Mouse (Mus musculus) liver, embryonic 15.5 days (tissue): Measurements from ENCODE around the gene Rbms3. TPM values are rescaled to one million over a fixed set of nuclear protein-coding genes. Genes with fewer than 3 reads are reported as not detected.

Source experiments
- ATAC-seq: fragments of 200-750 bp; cut with Nextera tagmentation; 2 replicates; pipeline ENCODE4 v1.8.0; 2017; ENCODE audit warnings: moderate number of reproducible peaks, mild to moderate bottlenecking, moderate library complexity; ENCODE audit not compliant: insufficient read depth
- H3K27ac ChIP-seq: fragments of 300-500 bp; sonication (generic); replicated peaks from 2 replicates; pipeline ENCODE4 v1.5.1; 2015; ENCODE audit warnings: mild to moderate bottlenecking, inconsistent platforms
- H3K27me3 ChIP-seq: fragments of 300-500 bp; sonication (generic); 2 replicates; pipeline ENCODE4 v1.6.1; 2015; ENCODE audit warnings: mild to moderate bottlenecking, inconsistent platforms
- H3K36me3 ChIP-seq: fragments of 300-500 bp; sonication (generic); replicated peaks from 2 replicates; pipeline ENCODE4 v1.6.1; 2015; ENCODE audit warnings: moderate library complexity, mild to moderate bottlenecking, inconsistent platforms
- H3K4me1 ChIP-seq: fragments of 300-500 bp; sonication (generic); replicated peaks from 2 replicates; pipeline ENCODE4 v1.6.1; 2015; ENCODE audit warnings: inconsistent platforms
- H3K4me2 ChIP-seq: fragments of 300-500 bp; sonication (generic); 2 replicates; pipeline ENCODE4 v1.6.1; 2015; ENCODE audit warnings: moderate library complexity, mild to moderate bottlenecking, inconsistent platforms
- H3K4me3 ChIP-seq: fragments of 300-500 bp; sonication (generic); replicated peaks from 2 replicates; pipeline ENCODE4 v1.5.1; 2015; ENCODE audit warnings: mild to moderate bottlenecking, inconsistent platforms
- H3K9ac ChIP-seq: fragments of 300-500 bp; sonication (generic); 2 replicates; pipeline ENCODE4 v1.6.1; 2015; ENCODE audit warnings: moderate library complexity, mild to moderate bottlenecking, inconsistent platforms
- H3K9me3 ChIP-seq: fragments of 300-500 bp; sonication (generic); replicated peaks from 2 replicates; pipeline ENCODE4 v1.6.1; 2016; ENCODE audit warnings: inconsistent platforms
- WGBS: fragments of 180-500 bp; shearing (Covaris S2); methylation state at CpG from one replicate; pipeline ENCODE4 v1.1.7; 2015; ENCODE audit warnings: mixed read lengths; ENCODE audit not compliant: insufficient replicate concordance; 5-methylcytosine and 5-hydroxymethylcytosine counted together
- polyA plus RNA-seq: library from polyadenylated mRNA; unstranded; fragments of >200 nt; fragmentation: Nextera tagmentation; extraction: Ambion mirVana; gene quantifications from 2 replicates; pipeline ENCODE4 v1.2.1, GENCODE M21; 2015

The Rbms3 gene
- polyA plus RNA-seq, 1 experiment from 2014 or later: 3.0 TPM

- no peaks in the 10 kb centered on the region for H3K9me3 ChIP-seq
- H3K9ac ChIP-seq: peak overlapping the region; percentile 18; the same call in 1 of the 2 replicates
- no peak for ATAC-seq
- peak overlapping the region; percentile 43 for H3K4me3 ChIP-seq
- H3K27me3 ChIP-seq: peaks cover 3% of the 10 kb centered on the region; the same call in 1 of the 2 replicates
- WGBS: under 1% methylated on average over 29 of the region's 29 CpGs
- no peaks in the 10 kb centered on the region for H3K36me3 ChIP-seq
- peak overlapping the region; percentile 54 for H3K4me2 ChIP-seq
- H3K27ac ChIP-seq: no peak overlapping the region
- no peaks in the 10 kb centered on the region; the same call in 1 of the 2 replicates for H3K4me1 ChIP-seq
Measured at GRCm38 (mm10) chr9:117251521-117252368, 378.0 kb downstream of the Rbms3 start.

- Histone ChIP-seq H3K9ac (no peak overlapping the region), H3K36me3 (no peaks in the 10 kb centered on the region), H3K4me2 (peak overlapping the region; percentile 54; the same call in 1 of the 2 replicates), H3K4me3 (peak overlapping the region; percentile 43; the same call in 1 of the 2 replicates), H3K9me3 (no peaks in the 10 kb centered on the region), H3K27me3 (peaks cover 3% of the 10 kb centered on the region; the same call in 1 of the 2 replicates), H3K4me1 (no peaks in the 10 kb centered on the region; the same call in 1 of the 2 replicates), H3K27ac (no peak overlapping the region)
- WGBS: 24% methylated on average over 2 of the region's 2 CpGs
- ATAC-seq: no peak
Measured at GRCm38 (mm10) chr9:117250831-117251165, 378.9 kb downstream of the Rbms3 start.

GRCm38 (mm10) chr9:117250036-117250830 is 379.5 kb downstream of the Rbms3 start:
- H3K9me3 ChIP-seq: no peaks in the 10 kb centered on the region
- ATAC-seq: no peak
- WGBS: 50% methylated on average over 13 of the region's 13 CpGs
- H3K4me2 ChIP-seq: peak overlapping the region; percentile 10
- H3K9ac ChIP-seq: no peak overlapping the region
- peak overlapping the region; percentile 43; the same call in 1 of the 2 replicates for H3K4me3 ChIP-seq
- H3K36me3 ChIP-seq: no peaks in the 10 kb centered on the region
- peaks cover 3% of the 10 kb centered on the region; the same call in 1 of the 2 replicates for H3K27me3 ChIP-seq
- H3K4me1 ChIP-seq: no peaks in the 10 kb centered on the region; the same call in 1 of the 2 replicates
- no peak overlapping the region for H3K27ac ChIP-seq

GRCm38 (mm10) chr9:117247311-117247980 is 382.3 kb downstream of the Rbms3 start:
- Histone ChIP-seq H3K27ac (no peak overlapping the region), H3K9me3 (no peaks in the 10 kb centered on the region), H3K9ac (no peak overlapping the region), H3K36me3 (no peaks in the 10 kb centered on the region), H3K4me3 (no peak overlapping the region), H3K4me2 (no peak overlapping the region), H3K4me1 (no peaks in the 10 kb centered on the region), H3K27me3 (peaks cover under 1% of the 10 kb centered on the region; the same call in 1 of the 2 replicates)
- no peak for ATAC-seq
- 24% methylated on average over 5 of the region's 5 CpGs for WGBS

- ATAC-seq: no peak
- no peaks in the 10 kb centered on the region for H3K9me3 ChIP-seq
- no peaks in the 10 kb centered on the region for H3K4me1 ChIP-seq
- no peak overlapping the region for H3K27ac ChIP-seq
- H3K27me3 ChIP-seq: no peaks in the 10 kb centered on the region
- H3K36me3 ChIP-seq: no peaks in the 10 kb centered on the region
- H3K4me2 ChIP-seq: no peak overlapping the region
- H3K4me3 ChIP-seq: no peak overlapping the region
- no peak overlapping the region for H3K9ac ChIP-seq
- 70% methylated on average over 12 of the region's 12 CpGs for WGBS
Measured at GRCm38 (mm10) chr9:117246173-117246572, 383.5 kb downstream of the Rbms3 start.

- H3K4me1 ChIP-seq: no peaks in the 10 kb centered on the region
- no peak overlapping the region for H3K4me2 ChIP-seq
- H3K27me3 ChIP-seq: no peaks in the 10 kb centered on the region
- no peaks in the 10 kb centered on the region for H3K9me3 ChIP-seq
- no peak for ATAC-seq
- H3K27ac ChIP-seq: no peak overlapping the region
- H3K9ac ChIP-seq: no peak overlapping the region
- H3K36me3 ChIP-seq: no peaks in the 10 kb centered on the region
- H3K4me3 ChIP-seq: no peak overlapping the region
- WGBS: 62% methylated on average over 7 of the region's 7 CpGs
Measured at GRCm38 (mm10) chr9:117243365-117243764, 386.3 kb downstream of the Rbms3 start.

- WGBS: 59% methylated on average over 6 of the region's 6 CpGs
- Histone ChIP-seq H3K27ac (no peak overlapping the region), H3K4me3 (no peak overlapping the region), H3K4me2 (no peak overlapping the region), H3K36me3 (no peaks in the 10 kb centered on the region), H3K9me3 (no peaks in the 10 kb centered on the region), H3K4me1 (no peaks in the 10 kb centered on the region), H3K9ac (no peak overlapping the region), H3K27me3 (no peaks in the 10 kb centered on the region)
- no peak for ATAC-seq
Measured at GRCm38 (mm10) chr9:117234726-117235075, 395.0 kb downstream of the Rbms3 start.

GRCm38 (mm10) chr9:117234065-117234725 is 395.5 kb downstream of the Rbms3 start:
- H3K9ac ChIP-seq: no peak overlapping the region
- no peak for ATAC-seq
- no peak overlapping the region for H3K27ac ChIP-seq
- H3K4me3 ChIP-seq: no peak overlapping the region
- no peaks in the 10 kb centered on the region for H3K36me3 ChIP-seq
- H3K27me3 ChIP-seq: no peaks in the 10 kb centered on the region
- H3K4me2 ChIP-seq: no peak overlapping the region
- no peaks in the 10 kb centered on the region for H3K4me1 ChIP-seq
- no peaks in the 10 kb centered on the region for H3K9me3 ChIP-seq
- WGBS: 70% methylated on average over 5 of the region's 5 CpGs

- ATAC-seq: no peak
- Histone ChIP-seq H3K9ac (no peak overlapping the region), H3K4me1 (no peaks in the 10 kb centered on the region), H3K27ac (no peak overlapping the region), H3K27me3 (no peaks in the 10 kb centered on the region), H3K4me2 (no peak overlapping the region), H3K9me3 (no peaks in the 10 kb centered on the region), H3K4me3 (no peak overlapping the region), H3K36me3 (no peaks in the 10 kb centered on the region)
- 69% methylated on average over 8 of the region's 8 CpGs for WGBS
Measured at GRCm38 (mm10) chr9:117222741-117223140, 407.0 kb downstream of the Rbms3 start.

GRCm38 (mm10) chr9:117221481-117221880 is 408.2 kb downstream of the Rbms3 start:
- no peak overlapping the region for H3K4me2 ChIP-seq
- no peak overlapping the region for H3K9ac ChIP-seq
- no peaks in the 10 kb centered on the region for H3K27me3 ChIP-seq
- no peak overlapping the region for H3K27ac ChIP-seq
- WGBS: 51% methylated on average over 4 of the region's 4 CpGs
- no peaks in the 10 kb centered on the region for H3K9me3 ChIP-seq
- H3K36me3 ChIP-seq: no peaks in the 10 kb centered on the region
- no peak for ATAC-seq
- H3K4me1 ChIP-seq: no peaks in the 10 kb centered on the region
- no peak overlapping the region for H3K4me3 ChIP-seq
